Mouse (Mus musculus) lung, adult 2 months (tissue): ENCODE results near the gene Gtf3c5.

ENCODE experiments used
- CTCF ChIP-seq: fragments of 200-500 bp; IDR thresholded peaks from 2 replicates; pipeline ENCODE4 v1.5.1; 2011; ENCODE audit warnings: mild to moderate bottlenecking, low read length, control low read depth; ENCODE audit not compliant: insufficient read depth
- POLR2A ChIP-seq: fragments of 200-500 bp; IDR thresholded peaks from 2 replicates; pipeline ENCODE4 v1.6.1; 2011; ENCODE audit warnings: low read depth, mild to moderate bottlenecking, control low read depth, low read length, borderline replicate concordance; ENCODE audit errors: extremely low read depth

GRCm38 (mm10) chr2:28585730-28586129, 2.2 kb upstream of the Gtf3c5 start:
- TF ChIP-seq POLR2A (no peak), CTCF (no peak)
